In genomic region chr4:150544652-150545258, GRCm38 (mm10) we compare ENCODE assay signal across 8 mouse cellular contexts.
DNase-seq lines count a peak whose midpoint lies in the region; ATAC-seq lines count a peak whose summit lies in the region.

No protein-coding gene starts in this region.

- ATAC-seq in stomach, embryonic 16.5 days (ENCODE audit: insufficient read depth, low FRiP score), result peak; percentile 87

- H3K9me3 ChIP-seq in stomach, embryonic 16.5 days (replicated peaks; ENCODE audit: control insufficient read depth, low read length), result no peaks in the 10 kb centered on the region

- no peaks in the 10 kb centered on the region for H3K36me3 ChIP-seq in stomach, embryonic 16.5 days (ENCODE audit: control insufficient read depth, insufficient read depth, low read length)

- no peaks in the 10 kb centered on the region for H3K27me3 ChIP-seq in stomach, embryonic 16.5 days (ENCODE audit: control insufficient read depth, insufficient read depth, low read length)

- DNase-seq in left cerebral cortex, adult 18-20 months (ENCODE audit: low spot score in 2 of 2), result peak; percentile 46 to 55
- no peak for DNase-seq in left cerebral cortex, adult 8-10 months (ENCODE audit: low spot score in 2 of 2)
- DNase-seq in T-cell, adult 2 months (ENCODE audit: low spot score), result peak; percentile 88
- peak; percentile 52 for DNase-seq in gastrocnemius, postnatal 25 days
- peak; percentile 48 for DNase-seq in kidney, adult 9 months
- peak; percentile 91 for DNase-seq in lung, postnatal 36 days
- DNase-seq in cerebellum, adult 18-20 months, result no peak

- H3K9ac ChIP-seq in stomach, embryonic 16.5 days (ENCODE audit: low read length), result no peak overlapping the region; the same call in 1 of the 2 replicates

- WGBS in stomach, embryonic 16.5 days, result 46% methylated on average over 10 of the region's 10 CpGs

- peaks cover 2% of the 10 kb centered on the region; the same call in 1 of the 2 replicates for H3K4me1 ChIP-seq in stomach, embryonic 16.5 days (ENCODE audit: control insufficient read depth, insufficient read depth, low read length)

- H3K4me3 ChIP-seq in stomach, embryonic 16.5 days (replicated peaks; ENCODE audit: low read length), result no peak overlapping the region

- H3K27ac ChIP-seq in stomach, embryonic 16.5 days (ENCODE audit: low read length), result peak overlapping the region; percentile 69

- peak overlapping the region; percentile 27; the same call in 1 of the 2 replicates for H3K4me2 ChIP-seq in stomach, embryonic 16.5 days (ENCODE audit: low read depth, low read length)

Comparison
In these comparisons a context has a peak if more than half of its experiments do, and no peak if none do; other contexts are left out.
1. DNase-seq: peak in left cerebral cortex, adult 18-20 months (2 of 2), T-cell, adult 2 months (single experiment), gastrocnemius, postnatal 25 days (single experiment), kidney, adult 9 months (single experiment) and lung, postnatal 36 days (single experiment); none in left cerebral cortex, adult 8-10 months (0 of 2) and cerebellum, adult 18-20 months (0 of 2).